ENCODE assay signal across 9 mouse cellular contexts in genomic region chr12:46609580-46610311, GRCm38 (mm10).
A peak's percentile ranks its signal among the peaks of the same experiment; 100 is the strongest.
DNase-seq lines count a peak whose midpoint lies in the region; ATAC-seq lines count a peak whose summit lies in the region.
"Had no signal": no experiment of that assay in that cellular context is flagged by ENCODE, and none has a peak within 500 bp of the region (broad histone marks: within the 10 kb centered on the region; RNA-seq: fewer than 3 reads in every experiment).

No protein-coding gene starts in this region.

- H3K4me3 ChIP-seq in kidney, embryonic 15.5 days (replicated peaks) = no peak overlapping the region
- H3K4me3 ChIP-seq: embryonic facial prominence, embryonic 13.5 days had no signal

- peak; percentile 89; the same call in 1 of the 2 replicates for ATAC-seq in kidney, embryonic 15.5 days (replicated peaks; ENCODE audit: low FRiP score)

- no peaks in the 10 kb centered on the region for H3K36me3 ChIP-seq in kidney, embryonic 15.5 days
- H3K36me3 ChIP-seq: embryonic facial prominence, embryonic 13.5 days had no signal

- H3K9ac ChIP-seq in kidney, embryonic 15.5 days = no peak overlapping the region
- H3K9ac ChIP-seq: embryonic facial prominence, embryonic 13.5 days; lung, embryonic 14.5 days had no signal

- H3K4me2 ChIP-seq in kidney, embryonic 15.5 days = no peak overlapping the region
- H3K4me2 ChIP-seq: embryonic facial prominence, embryonic 13.5 days; lung, embryonic 14.5 days had no signal

- WGBS in kidney, embryonic 15.5 days = 57% methylated on average over 12 of the region's 12 CpGs

- no peaks in the 10 kb centered on the region for H3K4me1 ChIP-seq in kidney, embryonic 15.5 days
- H3K4me1 ChIP-seq: embryonic facial prominence, embryonic 13.5 days had no signal

- H3K9me3 ChIP-seq in kidney, embryonic 15.5 days (replicated peaks) = no peaks in the 10 kb centered on the region
- H3K9me3 ChIP-seq: embryonic facial prominence, embryonic 13.5 days had no signal

- no peak overlapping the region for H3K27ac ChIP-seq in kidney, embryonic 15.5 days
- H3K27ac ChIP-seq: embryonic facial prominence, embryonic 13.5 days had no signal

- peak; percentile 34 for DNase-seq in kidney, adult 9 months
- no peak for DNase-seq in kidney, postnatal 14 days
- DNase-seq in cerebellum, adult 9-11 months = peak; percentile 32
- DNase-seq in retina, postnatal 1 day = peak; percentile 70
- DNase-seq in c-Kit-positive CD71-positive TER-119-positive erythroid progenitor cells, embryonic 14.5 days (ENCODE audit: low spot score) = no peak
- no peak for DNase-seq in gastrocnemius, adult 18-20 months (ENCODE audit: low spot score)
- DNase-seq: lung, embryonic 14.5 days had no signal

- no peaks in the 10 kb centered on the region for H3K27me3 ChIP-seq in kidney, embryonic 15.5 days
- H3K27me3 ChIP-seq: embryonic facial prominence, embryonic 13.5 days had no signal

Comparison
In these comparisons a context has a peak if more than half of its experiments do, and no peak if none do; other contexts are left out.
1. DNase-seq: peak in kidney, adult 9 months (single experiment), cerebellum, adult 9-11 months (single experiment) and retina, postnatal 1 day (single experiment); none in kidney, postnatal 14 days (single experiment), c-Kit-positive CD71-positive TER-119-positive erythroid progenitor cells, embryonic 14.5 days (single experiment) and gastrocnemius, adult 18-20 months (single experiment).